Mouse (Mus musculus) testis, adult 2 months (tissue): Measurements from ENCODE around the gene Celsr2.

Source experiments
- CTCF ChIP-seq: fragments of 200-500 bp; IDR thresholded peaks from 2 replicates; pipeline ENCODE4 v1.5.1; 2012; ENCODE audit warnings: low read depth, mild to moderate bottlenecking, inconsistent platforms, low read length, moderate library complexity; ENCODE audit not compliant: control insufficient read depth, insufficient read depth, insufficient replicate concordance
- POLR2A ChIP-seq: fragments of 200-500 bp; IDR thresholded peaks from 2 replicates; pipeline ENCODE4 v1.6.1; 2012; ENCODE audit warnings: low read depth, mild to moderate bottlenecking, inconsistent platforms, low read length, moderate library complexity; ENCODE audit not compliant: control insufficient read depth

- TF ChIP-seq CTCF (no peak), POLR2A (peak; percentile 29; the same call in 1 of the 2 replicates)
Observed at GRCm38 (mm10) chr3:108415831-108416223, 475 bp upstream of the Celsr2 start.
